Mouse (Mus musculus): ENCODE data around the gene Pars2. TPM values are rescaled to one million over a fixed set of nuclear protein-coding genes. Genes with fewer than 3 reads are reported as not detected.

Gene Pars2
- polyA plus RNA-seq, 1 experiment from 2014 or later = 14.6 TPM

DNA sequence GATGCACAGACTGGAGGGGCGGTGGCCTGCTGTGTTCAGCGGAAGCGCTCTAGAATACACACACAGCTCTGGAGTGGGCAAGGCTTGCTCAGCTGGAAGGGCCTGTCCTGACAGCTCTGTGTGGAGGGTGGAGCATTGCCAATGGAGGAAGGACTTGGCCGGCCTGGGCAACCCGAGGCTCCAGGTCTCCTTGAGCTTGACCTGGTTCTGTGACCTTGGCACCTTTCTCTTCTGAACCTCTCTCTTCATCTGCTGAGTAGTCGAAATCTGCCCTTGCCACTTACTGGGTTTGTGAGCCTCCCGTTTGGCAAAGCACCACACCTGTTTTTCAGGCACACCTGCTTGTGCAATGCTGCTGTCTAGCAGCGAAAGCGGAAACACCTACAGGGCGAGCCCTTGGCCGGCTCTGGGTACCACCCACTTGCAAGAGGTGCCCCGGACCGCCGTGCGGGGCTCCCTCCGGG lies 28.8 kb upstream of the Pars2 start, which contains the start of gene Ttc22:
TSS of gene Ttc22 (plus strand) at position 403 of the 464 bp plus-strand sequence.
- no peaks in the 10 kb centered on the region for H3K36me3 ChIP-seq
- no peaks in the 10 kb centered on the region for H3K9me3 ChIP-seq
- H3K27ac ChIP-seq = no peak within 1 kb of the TSS
- ATAC-seq (ENCODE audit: insufficient number of reproducible peaks, insufficient read depth, low FRiP score, low TSS enrichment, low read depth) = no peak
- 21% methylated on average over 16 of the region's 16 CpGs for WGBS
- peaks cover 10% of the 10 kb centered on the region for H3K4me1 ChIP-seq
- peak within 1 kb of the TSS; percentile 36 for H3K4me2 ChIP-seq
- peaks cover 64% of the 10 kb centered on the region for H3K27me3 ChIP-seq
- H3K9ac ChIP-seq = 0 out of 2 replicates have a peak within 1 kb of the TSS, but pooled peaks have one; percentile 6
- H3K4me3 ChIP-seq = peak within 1 kb of the TSS; percentile 10; the same call in 1 of the 2 replicates

DNA sequence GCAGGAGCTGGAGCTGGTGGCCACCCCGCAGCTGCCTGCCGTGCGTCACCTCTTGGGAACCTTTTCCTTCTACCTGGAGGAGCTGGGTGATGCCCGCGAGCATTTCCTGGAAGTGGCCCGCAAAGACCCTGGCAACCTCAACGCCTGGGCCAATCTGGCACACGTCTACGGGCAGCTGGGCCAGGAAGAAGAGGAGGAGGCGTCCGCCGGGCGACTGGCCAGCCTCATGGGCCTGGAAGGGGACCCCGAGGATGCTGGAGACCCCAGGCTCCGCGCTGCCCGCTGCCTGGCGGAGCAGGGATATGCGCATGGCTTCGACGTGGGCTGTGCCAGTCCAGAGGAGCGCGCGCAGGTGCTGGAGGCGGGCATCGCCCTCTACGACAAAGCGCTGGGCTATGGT lies 28.2 kb upstream of the Pars2 start:
- no peak overlapping the region for H3K27ac ChIP-seq
- H3K4me3 ChIP-seq = 0 out of 2 replicates have a peak overlapping the region, but pooled peaks have one; percentile 10
- WGBS = 35% methylated on average over 28 of the region's 28 CpGs
- no peak for ATAC-seq (ENCODE audit: insufficient number of reproducible peaks, insufficient read depth, low FRiP score, low TSS enrichment, low read depth)
- no peaks in the 10 kb centered on the region for H3K9me3 ChIP-seq
- H3K9ac ChIP-seq = 0 out of 2 replicates have a peak overlapping the region, but pooled peaks have one; percentile 6
- peak overlapping the region; percentile 36 for H3K4me2 ChIP-seq
- H3K27me3 ChIP-seq = peaks cover 59% of the 10 kb centered on the region
- no peaks in the 10 kb centered on the region for H3K36me3 ChIP-seq
- H3K4me1 ChIP-seq = 0 out of 2 replicates have a peak, but pooled peaks cover 7% of the 10 kb centered on the region

DNA sequence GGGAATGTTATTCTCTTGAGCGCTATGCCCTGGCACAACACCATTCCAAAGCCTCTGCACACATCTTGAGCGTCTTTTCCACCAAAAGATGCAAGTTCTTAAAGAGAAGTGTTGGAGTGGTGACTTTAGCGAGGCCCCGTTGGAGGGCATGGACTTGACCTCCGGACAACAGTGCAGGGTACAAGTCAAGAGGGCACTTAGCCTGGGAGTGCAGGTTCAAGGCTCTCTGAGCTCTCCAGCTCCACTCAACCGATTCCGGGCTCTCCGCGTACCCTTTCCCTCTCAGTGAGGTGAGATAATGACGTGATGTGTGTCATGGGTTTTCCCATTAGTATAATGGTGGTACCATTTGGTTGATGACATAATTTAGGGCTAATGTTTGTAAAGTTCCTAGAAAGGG lies 26.6 kb upstream of the Pars2 start:
- no peak overlapping the region for H3K4me3 ChIP-seq
- WGBS = 92% methylated on average over 10 of the region's 10 CpGs
- H3K9me3 ChIP-seq = no peaks in the 10 kb centered on the region
- no peaks in the 10 kb centered on the region for H3K36me3 ChIP-seq
- peaks cover 55% of the 10 kb centered on the region for H3K27me3 ChIP-seq
- no peak for ATAC-seq (ENCODE audit: insufficient number of reproducible peaks, insufficient read depth, low FRiP score, low TSS enrichment, low read depth)
- no peak overlapping the region for H3K9ac ChIP-seq
- H3K4me1 ChIP-seq = 0 out of 2 replicates have a peak, but pooled peaks cover 7% of the 10 kb centered on the region
- H3K27ac ChIP-seq = no peak overlapping the region
- H3K4me2 ChIP-seq = no peak overlapping the region

DNA sequence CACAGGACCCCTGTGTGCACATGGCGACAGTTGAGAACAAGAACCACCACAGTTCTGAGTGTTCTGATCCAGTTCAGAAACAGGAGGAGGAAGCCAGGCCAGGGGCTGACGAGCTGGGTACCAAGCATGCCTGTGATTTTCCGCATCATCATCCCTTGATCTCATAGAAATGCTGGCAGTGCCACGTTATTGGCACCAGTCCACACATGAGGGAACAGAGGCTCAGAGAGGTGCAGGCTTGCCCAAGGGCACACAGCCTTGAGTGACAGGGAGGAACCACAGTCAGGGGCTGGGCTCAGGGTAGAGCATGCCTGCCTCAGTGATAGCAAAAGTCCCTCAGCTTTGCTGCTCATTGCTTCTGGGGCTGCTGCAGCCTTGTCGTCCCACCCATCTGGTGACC lies 23.1 kb upstream of the Pars2 start:
- no peak for ATAC-seq (ENCODE audit: insufficient number of reproducible peaks, insufficient read depth, low FRiP score, low TSS enrichment, low read depth)
- Histone ChIP-seq H3K36me3 (no peaks in the 10 kb centered on the region), H3K4me2 (no peak overlapping the region), H3K27me3 (peaks cover 35% of the 10 kb centered on the region), H3K9ac (no peak overlapping the region), H3K9me3 (no peaks in the 10 kb centered on the region), H3K27ac (no peak overlapping the region), H3K4me3 (no peak overlapping the region), H3K4me1 (peaks cover 28% of the 10 kb centered on the region)
- WGBS = 61% methylated on average over 5 of the region's 5 CpGs

- no peak overlapping the region for H3K4me2 ChIP-seq
- H3K4me1 ChIP-seq = peaks cover 38% of the 10 kb centered on the region
- H3K9ac ChIP-seq = no peak overlapping the region
- peaks cover 25% of the 10 kb centered on the region for H3K27me3 ChIP-seq
- no peaks in the 10 kb centered on the region for H3K36me3 ChIP-seq
- H3K4me3 ChIP-seq = no peak overlapping the region
- no peak overlapping the region for H3K27ac ChIP-seq
- no peaks in the 10 kb centered on the region for H3K9me3 ChIP-seq
- 47% methylated on average over 9 of the region's 9 CpGs for WGBS
- no peak for ATAC-seq (ENCODE audit: insufficient number of reproducible peaks, insufficient read depth, low FRiP score, low TSS enrichment, low read depth)
Measured at GRCm38 (mm10) chr4:106628650-106629360, 22.1 kb upstream of the Pars2 start.

- ATAC-seq (ENCODE audit: insufficient number of reproducible peaks, insufficient read depth, low FRiP score, low TSS enrichment, low read depth) = no peak
- H3K4me2 ChIP-seq = no peak overlapping the region
- H3K9me3 ChIP-seq = no peaks in the 10 kb centered on the region
- no peak overlapping the region for H3K4me3 ChIP-seq
- H3K27me3 ChIP-seq = peaks cover 19% of the 10 kb centered on the region
- H3K4me1 ChIP-seq = peaks cover 43% of the 10 kb centered on the region
- H3K9ac ChIP-seq = no peak overlapping the region
- no peak overlapping the region for H3K27ac ChIP-seq
- no peaks in the 10 kb centered on the region for H3K36me3 ChIP-seq
- 72% methylated on average over 5 of the region's 5 CpGs for WGBS
Measured at GRCm38 (mm10) chr4:106629374-106629773, 21.5 kb upstream of the Pars2 start.

- peak overlapping the region; percentile 72 for H3K27ac ChIP-seq
- WGBS = 18% methylated on average over 14 of the region's 14 CpGs
- no peak overlapping the region; the same call in 1 of the 2 replicates for H3K4me3 ChIP-seq
- H3K9ac ChIP-seq = peak overlapping the region; percentile 55; the same call in 1 of the 2 replicates
- peaks cover 7% of the 10 kb centered on the region for H3K27me3 ChIP-seq
- H3K9me3 ChIP-seq = no peaks in the 10 kb centered on the region
- no peaks in the 10 kb centered on the region for H3K36me3 ChIP-seq
- H3K4me1 ChIP-seq = peaks cover 43% of the 10 kb centered on the region
- ATAC-seq (ENCODE audit: insufficient number of reproducible peaks, insufficient read depth, low FRiP score, low TSS enrichment, low read depth) = peak; percentile 70
- peak overlapping the region; percentile 37 for H3K4me2 ChIP-seq
Measured at GRCm38 (mm10) chr4:106630333-106631220, 20.3 kb upstream of the Pars2 start.

- H3K36me3 ChIP-seq = no peaks in the 10 kb centered on the region
- WGBS = 22% methylated on average over 2 of the region's 3 CpGs
- H3K4me1 ChIP-seq = peaks cover 43% of the 10 kb centered on the region
Measured at GRCm38 (mm10) chr4:106632313-106632712, 18.6 kb upstream of the Pars2 start.

DNA sequence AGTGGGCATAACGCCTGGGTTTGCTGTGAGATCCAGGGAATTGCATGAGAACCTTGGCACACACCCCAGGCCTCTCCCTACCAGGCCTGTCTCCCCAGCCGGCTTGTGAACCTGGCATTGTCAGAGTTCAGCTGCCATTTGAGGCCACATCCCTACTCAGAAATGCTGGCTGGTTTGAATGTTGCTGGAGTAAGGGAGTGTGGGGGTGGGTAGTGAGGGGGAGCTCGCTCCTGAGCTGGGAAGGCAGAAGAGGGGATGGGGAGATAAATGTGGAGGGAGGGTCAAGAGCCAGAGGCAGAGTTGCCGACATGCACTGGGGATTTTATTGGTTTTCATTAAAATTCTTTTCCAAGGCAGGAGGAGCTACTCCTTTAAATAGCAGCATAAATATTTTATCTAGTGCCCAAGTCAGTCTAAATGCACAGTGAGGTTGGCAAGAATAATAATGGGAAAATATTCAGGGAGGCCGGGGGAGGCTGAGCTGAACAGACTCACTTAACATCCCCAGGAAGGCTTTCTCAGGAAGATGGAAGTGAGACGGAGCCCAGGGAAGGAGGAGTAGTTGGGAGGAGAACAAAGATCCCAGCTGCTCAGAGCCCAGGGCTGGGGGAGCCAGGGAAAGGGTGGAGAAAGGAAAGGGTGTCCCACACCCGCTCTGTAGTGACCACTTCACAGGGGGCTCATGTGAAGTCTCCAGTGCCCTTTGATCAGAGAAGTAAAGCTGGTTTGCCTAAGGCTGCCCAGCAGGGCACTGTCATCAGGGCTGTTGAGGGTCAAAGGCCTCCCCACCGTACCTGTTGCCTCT lies 17.4 kb upstream of the Pars2 start:
- H3K9me3 ChIP-seq = no peaks in the 10 kb centered on the region
- H3K27me3 ChIP-seq = peaks cover 10% of the 10 kb centered on the region
- WGBS = 24% methylated on average over 8 of the region's 8 CpGs
- peaks cover 43% of the 10 kb centered on the region for H3K4me1 ChIP-seq
- H3K4me2 ChIP-seq = peak overlapping the region; percentile 22
- peak overlapping the region; percentile 32; the same call in 1 of the 2 replicates for H3K9ac ChIP-seq
- H3K4me3 ChIP-seq = no peak overlapping the region
- ATAC-seq (ENCODE audit: insufficient number of reproducible peaks, insufficient read depth, low FRiP score, low TSS enrichment, low read depth) = no peak
- no peaks in the 10 kb centered on the region for H3K36me3 ChIP-seq
- H3K27ac ChIP-seq = peak overlapping the region; percentile 90

More at GRCm38 (mm10) chr4:106632313-106632712, 18.6 kb upstream of the Pars2 start:
- H3K4me2 ChIP-seq = no peak overlapping the region
- H3K27ac ChIP-seq = peak overlapping the region; percentile 90
- peaks cover 10% of the 10 kb centered on the region for H3K27me3 ChIP-seq
- H3K9ac ChIP-seq = no peak overlapping the region
- no peaks in the 10 kb centered on the region for H3K9me3 ChIP-seq
- no peak overlapping the region for H3K4me3 ChIP-seq
- no peak for ATAC-seq (ENCODE audit: insufficient number of reproducible peaks, insufficient read depth, low FRiP score, low TSS enrichment, low read depth)

DNA sequence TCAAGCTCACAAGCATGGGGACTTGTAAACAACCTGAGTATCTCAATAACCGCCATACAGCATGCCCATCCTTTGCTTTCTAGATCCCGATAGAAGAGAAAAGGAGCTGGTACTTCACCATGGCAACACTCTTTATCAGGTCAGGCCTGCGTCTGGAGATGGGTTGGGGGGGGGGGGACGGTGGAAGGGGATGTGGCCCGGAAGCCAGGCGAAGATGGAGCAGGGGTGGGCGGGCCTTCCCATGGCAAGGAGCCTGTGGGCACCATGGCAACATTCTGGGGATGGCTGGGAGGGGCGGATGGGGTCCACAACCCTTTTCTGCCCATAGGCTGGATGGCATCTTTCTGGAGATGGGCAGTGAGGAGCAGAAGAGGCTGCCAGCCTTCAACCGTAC lies 16.8 kb upstream of the Pars2 start:
- no peaks in the 10 kb centered on the region for H3K36me3 ChIP-seq
- H3K4me3 ChIP-seq = no peak overlapping the region
- no peak overlapping the region for H3K9ac ChIP-seq
- 45% methylated on average over 9 of the region's 9 CpGs for WGBS
- H3K27me3 ChIP-seq = peaks cover 11% of the 10 kb centered on the region
- peak overlapping the region; percentile 22; the same call in 1 of the 2 replicates for H3K4me2 ChIP-seq
- peak overlapping the region; percentile 90 for H3K27ac ChIP-seq
- ATAC-seq (ENCODE audit: insufficient number of reproducible peaks, insufficient read depth, low FRiP score, low TSS enrichment, low read depth) = no peak
- H3K4me1 ChIP-seq = peaks cover 43% of the 10 kb centered on the region
- H3K9me3 ChIP-seq = no peaks in the 10 kb centered on the region
